Mouse (Mus musculus) retina, adult 2 months (tissue): ENCODE measurements around the gene Ifna11.
"Not testable (repeated sequence)": the region's sequence is repeated elsewhere in the genome, so short reads cannot be mapped to it uniquely, and the experiment has no call there.

Experiments
- DNase-seq: peaks from one replicate; pipeline ENCODE4 v3.0.0-alpha.2; 2012; ENCODE audit warnings: low read depth, low spot score

Gene Ifna11

DNA sequence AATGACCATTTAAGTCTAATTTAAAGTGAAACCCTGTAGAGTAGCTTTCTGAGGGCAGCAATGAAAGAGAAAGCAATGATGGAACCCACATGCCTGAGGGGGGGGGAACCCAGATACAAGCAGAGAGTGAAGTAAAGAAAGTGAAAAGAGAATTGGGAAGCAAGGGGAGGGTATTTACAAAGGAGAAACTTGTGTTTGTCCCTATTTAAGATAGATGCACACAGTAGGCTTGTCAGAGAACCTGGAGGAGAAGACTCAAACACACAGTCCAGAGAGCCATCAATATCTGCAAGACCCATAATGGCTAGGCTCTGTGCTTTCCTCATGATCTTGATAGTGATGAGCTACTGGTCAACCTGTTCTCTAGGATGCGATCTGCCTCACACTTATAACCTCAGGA is at the start of gene Ifna11:
Gene Ifna11 (plus strand): TSS at position 301 of the 400 bp plus-strand sequence.
- no peak for DNase-seq

GRCm38 (mm10) chr4:88773534-88773933 is 46.2 kb upstream of the Ifna11 start, which contains the start of gene Gm13290:
Gene Gm13290 (plus strand): TSS chr4:88773834.
- DNase-seq, result not testable (repeated sequence)

- DNase-seq, result not testable (repeated sequence)
Observed at GRCm38 (mm10) chr4:88776622-88777021, 43.1 kb upstream of the Ifna11 start, which contains the start of gene Gm13289. Gene Gm13289 (plus strand): TSS chr4:88776922.

- DNase-seq, result not testable (repeated sequence)
Observed at GRCm38 (mm10) chr4:88779550-88779949, 40.2 kb upstream of the Ifna11 start, which contains the start of gene Gm13272. Gene Gm13272 (plus strand): TSS chr4:88779850.

DNA sequence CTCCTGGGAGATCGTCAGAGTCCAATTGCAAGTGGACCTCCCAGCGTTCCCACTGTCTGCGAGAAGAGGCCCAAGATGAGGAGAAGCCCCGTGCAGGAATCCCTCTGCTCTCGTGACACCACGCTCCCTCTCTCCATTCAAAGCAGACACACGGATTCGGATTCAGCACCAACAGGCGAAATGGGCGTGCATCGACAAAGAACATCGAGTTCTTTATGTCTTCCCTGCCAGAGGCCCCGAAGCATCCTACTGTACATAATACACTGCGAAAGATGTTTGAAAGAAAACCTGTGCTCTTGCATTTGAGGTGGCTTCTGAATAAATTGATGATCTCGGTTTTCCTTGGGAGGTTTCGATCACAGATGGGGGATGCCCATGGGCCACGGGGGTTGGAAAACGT is 39.4 kb upstream of the Ifna11 start:
- not testable (repeated sequence) for DNase-seq

GRCm38 (mm10) chr4:88781831-88782230 is 37.9 kb upstream of the Ifna11 start, which contains the start of gene Ifnz:
Gene Ifnz (plus strand): TSS chr4:88782131.
- not testable (repeated sequence) for DNase-seq

- not testable (repeated sequence) for DNase-seq
Observed at GRCm38 (mm10) chr4:88782335-88782734, 37.4 kb upstream of the Ifna11 start.

GRCm38 (mm10) chr4:88785409-88785808 is 34.4 kb upstream of the Ifna11 start, which contains the start of gene Gm13276:
Gene Gm13276 (plus strand): TSS chr4:88785709.
- DNase-seq, result not testable (repeated sequence)

DNA sequence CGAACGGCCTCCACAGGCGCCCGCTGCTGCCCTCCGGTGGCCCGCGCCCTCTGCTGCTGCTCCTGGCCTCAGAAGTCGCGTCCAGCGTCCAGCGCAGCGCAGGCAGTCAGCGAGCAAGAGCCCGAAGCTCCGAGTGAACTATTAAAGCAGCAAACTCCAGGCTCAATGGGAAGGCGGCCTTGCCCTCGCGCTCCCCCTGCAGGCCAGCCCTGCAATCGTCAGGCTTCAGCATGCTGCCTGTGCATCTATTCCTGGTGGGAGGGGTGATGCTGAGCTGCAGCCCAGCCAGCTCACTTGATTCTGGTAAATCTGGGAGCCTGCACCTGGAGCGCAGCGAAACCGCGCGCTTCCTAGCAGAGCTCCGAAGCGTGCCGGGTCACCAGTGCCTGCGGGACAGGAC is 31.4 kb upstream of the Ifna11 start, which contains the start of gene Gm13277:
Gene Gm13277 (plus strand): TSS at position 231 of the 400 bp plus-strand sequence.
- DNase-seq, result not testable (repeated sequence)

DNA sequence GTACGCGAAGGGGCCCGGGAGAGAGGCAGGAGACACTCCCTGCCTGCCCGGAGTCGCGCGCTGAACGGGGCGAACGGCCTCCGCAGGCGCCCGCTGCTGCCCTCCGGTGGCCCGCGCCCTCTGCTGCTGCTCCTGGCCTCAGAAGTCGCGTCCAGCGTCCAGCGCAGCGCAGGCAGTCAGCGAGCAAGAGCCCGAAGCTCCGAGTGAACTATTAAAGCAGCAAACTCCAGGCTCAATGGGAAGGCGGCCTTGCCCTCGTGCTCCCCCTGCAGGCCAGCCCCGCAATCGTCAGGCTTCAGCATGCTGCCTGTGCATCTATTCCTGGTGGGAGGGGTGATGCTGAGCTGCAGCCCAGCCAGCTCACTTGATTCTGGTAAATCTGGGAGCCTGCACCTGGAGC is 28.5 kb upstream of the Ifna11 start, which contains the start of gene Gm13278:
Gene Gm13278 (plus strand): TSS at position 301 of the 400 bp plus-strand sequence.
- DNase-seq, result not testable (repeated sequence)

GRCm38 (mm10) chr4:88793936-88794675 is 25.7 kb upstream of the Ifna11 start, which contains the start of gene Gm13275:
Gene Gm13275 (plus strand): TSS chr4:88794487.
- not testable (repeated sequence) for DNase-seq

DNA sequence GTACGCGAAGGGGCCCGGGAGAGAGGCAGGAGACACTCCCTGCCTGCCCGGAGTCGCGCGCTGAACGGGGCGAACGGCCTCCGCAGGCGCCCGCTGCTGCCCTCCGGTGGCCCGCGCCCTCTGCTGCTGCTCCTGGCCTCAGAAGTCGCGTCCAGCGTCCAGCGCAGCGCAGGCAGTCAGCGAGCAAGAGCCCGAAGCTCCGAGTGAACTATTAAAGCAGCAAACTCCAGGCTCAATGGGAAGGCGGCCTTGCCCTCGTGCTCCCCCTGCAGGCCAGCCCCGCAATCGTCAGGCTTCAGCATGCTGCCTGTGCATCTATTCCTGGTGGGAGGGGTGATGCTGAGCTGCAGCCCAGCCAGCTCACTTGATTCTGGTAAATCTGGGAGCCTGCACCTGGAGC is 22.7 kb upstream of the Ifna11 start, which contains the start of gene Gm13279:
Gene Gm13279 (plus strand): TSS at position 301 of the 400 bp plus-strand sequence.
- not testable (repeated sequence) for DNase-seq

DNA sequence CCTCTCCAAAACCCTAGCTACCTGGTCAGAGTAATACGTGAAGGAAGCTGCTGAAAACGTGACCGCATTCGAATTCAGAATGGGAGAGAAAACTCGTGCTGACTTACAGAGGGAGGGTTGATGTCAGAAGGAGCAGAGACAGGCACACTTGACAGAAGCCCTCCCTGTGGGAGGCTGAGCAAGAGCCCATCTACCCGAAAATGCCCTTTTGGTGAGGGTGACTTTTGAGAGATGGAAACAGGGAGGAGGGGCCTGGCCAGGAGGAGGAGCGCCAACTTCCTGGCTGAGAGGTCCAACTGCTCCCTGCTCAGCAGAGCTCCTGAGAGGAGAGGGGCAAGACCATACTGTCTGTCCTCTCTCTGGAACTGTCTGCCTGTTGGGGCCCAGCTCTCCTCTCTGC is 20.4 kb upstream of the Ifna11 start, which contains the start of gene Gm13285:
Gene Gm13285 (plus strand): TSS at position 301 of the 400 bp plus-strand sequence.
- not testable (repeated sequence) for DNase-seq

DNA sequence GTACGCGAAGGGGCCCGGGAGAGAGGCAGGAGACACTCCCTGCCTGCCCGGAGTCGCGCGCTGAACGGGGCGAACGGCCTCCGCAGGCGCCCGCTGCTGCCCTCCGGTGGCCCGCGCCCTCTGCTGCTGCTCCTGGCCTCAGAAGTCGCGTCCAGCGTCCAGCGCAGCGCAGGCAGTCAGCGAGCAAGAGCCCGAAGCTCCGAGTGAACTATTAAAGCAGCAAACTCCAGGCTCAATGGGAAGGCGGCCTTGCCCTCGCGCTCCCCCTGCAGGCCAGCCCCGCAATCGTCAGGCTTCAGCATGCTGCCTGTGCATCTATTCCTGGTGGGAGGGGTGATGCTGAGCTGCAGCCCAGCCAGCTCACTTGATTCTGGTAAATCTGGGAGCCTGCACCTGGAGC is 16.8 kb upstream of the Ifna11 start, which contains the start of gene Gm13287:
Gene Gm13287 (plus strand): TSS at position 301 of the 400 bp plus-strand sequence.
- DNase-seq, result not testable (repeated sequence)

DNA sequence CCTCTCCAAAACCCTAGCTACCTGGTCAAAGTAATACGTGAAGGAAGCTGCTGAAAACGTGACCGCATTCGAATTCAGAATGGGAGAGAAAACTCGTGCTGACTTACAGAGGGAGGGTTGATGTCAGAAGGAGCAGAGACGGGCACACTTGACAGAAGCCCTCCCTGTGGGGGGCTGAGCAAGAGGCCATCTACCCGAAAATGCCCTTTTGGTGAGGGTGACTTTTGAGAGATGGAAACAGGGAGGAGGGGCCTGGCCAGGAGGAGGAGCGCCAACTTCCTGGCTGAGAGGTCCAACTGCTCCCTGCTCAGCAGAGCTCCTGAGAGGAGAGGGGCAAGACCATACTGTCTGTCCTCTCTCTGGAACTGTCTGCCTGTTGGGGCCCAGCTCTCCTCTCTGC is 14.5 kb upstream of the Ifna11 start, which contains the start of gene Gm13288:
Gene Gm13288 (plus strand): TSS at position 301 of the 400 bp plus-strand sequence.
- not testable (repeated sequence) for DNase-seq

- DNase-seq, result not testable (repeated sequence)
Observed at GRCm38 (mm10) chr4:88805761-88806160, 14.0 kb upstream of the Ifna11 start.

DNA sequence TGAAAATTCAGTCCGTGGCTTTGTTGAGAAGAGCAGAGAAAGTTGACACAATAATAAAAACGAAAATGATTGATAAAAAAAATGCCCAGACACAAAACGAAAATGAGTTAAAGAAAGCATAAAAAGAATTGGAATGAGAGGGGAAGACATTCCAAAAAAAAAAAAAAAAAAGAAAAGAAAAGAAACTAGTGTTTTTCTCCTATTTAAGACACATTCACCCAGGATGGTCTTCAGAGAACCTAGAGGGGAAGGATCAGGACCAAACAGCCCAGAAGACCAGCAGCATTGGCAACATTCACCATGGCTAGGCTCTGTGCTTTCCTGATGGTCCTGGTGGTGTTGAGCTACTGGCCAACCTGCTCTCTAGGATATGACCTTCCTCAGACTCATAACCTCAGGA is 3.8 kb upstream of the Ifna11 start, which contains the start of gene Ifna7:
Gene Ifna7 (plus strand): TSS at position 301 of the 400 bp plus-strand sequence.
- DNase-seq, result no peak

DNA sequence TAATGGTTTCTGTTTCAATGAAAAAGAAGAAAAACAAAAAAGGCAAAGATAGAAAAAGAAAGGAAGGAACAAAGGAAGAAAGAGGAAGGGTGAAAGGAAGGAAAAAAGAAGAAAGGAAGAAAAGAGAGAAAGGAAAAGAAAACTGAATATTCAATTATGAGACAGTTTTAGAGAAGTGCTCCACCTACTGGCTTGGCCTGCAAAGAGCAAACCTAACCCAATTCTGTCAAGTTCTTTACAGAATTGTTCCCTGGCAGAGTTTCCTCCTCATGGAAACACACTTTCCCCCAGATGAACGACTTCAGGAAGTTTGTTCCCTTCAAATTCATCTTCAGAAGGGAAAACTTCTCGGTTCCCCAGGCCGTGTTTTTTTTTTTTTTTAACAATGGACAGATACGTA is 3.2 kb downstream of the Ifna11 start:
- no peak for DNase-seq

GRCm38 (mm10) chr4:88827116-88827515 is 7.4 kb downstream of the Ifna11 start, which contains the start of gene Ifna6:
Gene Ifna6 (plus strand): TSS chr4:88827416.
- DNase-seq, result not testable (repeated sequence)

DNA sequence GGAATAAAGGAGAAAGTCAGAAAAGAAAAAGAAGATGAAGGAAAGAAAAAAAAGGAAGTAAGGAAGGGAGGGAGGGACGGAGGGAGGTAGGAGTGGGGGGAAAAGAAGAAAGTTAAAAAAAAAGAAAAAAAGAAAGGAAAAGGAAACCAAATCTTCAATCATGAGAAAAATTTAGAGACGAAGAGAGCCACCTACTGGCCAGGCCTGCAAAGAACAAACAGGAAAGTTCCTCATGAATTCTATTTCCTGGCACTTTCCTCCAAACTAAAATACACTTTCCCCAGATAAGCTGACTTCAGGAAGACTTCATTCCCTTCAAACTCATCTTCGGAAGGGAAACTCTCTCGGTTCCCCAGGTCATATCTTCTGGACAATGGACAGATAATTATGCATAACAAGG is 10.8 kb downstream of the Ifna11 start:
- no peak for DNase-seq

- DNase-seq, result not testable (repeated sequence)
Observed at GRCm38 (mm10) chr4:88835225-88835624, 15.5 kb downstream of the Ifna11 start, which contains the start of gene Ifna5. Gene Ifna5 (plus strand): TSS chr4:88835525.

DNA sequence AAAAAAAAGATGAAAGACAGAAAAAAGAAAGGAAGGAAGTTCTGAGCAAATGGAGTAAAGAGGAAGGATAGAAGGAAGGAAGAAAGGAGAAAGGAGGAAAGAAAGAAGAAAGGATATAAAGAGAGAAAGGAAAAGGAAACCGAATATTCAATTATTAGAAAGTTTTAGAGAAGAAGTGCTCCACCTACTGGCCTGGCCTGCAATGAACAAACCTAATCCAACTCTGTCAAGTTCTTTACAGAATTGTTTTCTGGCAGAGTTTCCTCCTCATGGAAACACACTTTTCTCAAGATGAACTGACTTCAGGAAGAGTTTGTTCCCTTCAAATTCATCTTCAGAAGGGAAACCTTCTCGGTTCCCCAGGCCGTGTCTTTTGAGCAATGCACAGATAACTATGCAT is 19.1 kb downstream of the Ifna11 start:
- DNase-seq, result no peak
